Mouse (Mus musculus): ENCODE results near the gene Iars2.

The Iars2 gene

DNA sequence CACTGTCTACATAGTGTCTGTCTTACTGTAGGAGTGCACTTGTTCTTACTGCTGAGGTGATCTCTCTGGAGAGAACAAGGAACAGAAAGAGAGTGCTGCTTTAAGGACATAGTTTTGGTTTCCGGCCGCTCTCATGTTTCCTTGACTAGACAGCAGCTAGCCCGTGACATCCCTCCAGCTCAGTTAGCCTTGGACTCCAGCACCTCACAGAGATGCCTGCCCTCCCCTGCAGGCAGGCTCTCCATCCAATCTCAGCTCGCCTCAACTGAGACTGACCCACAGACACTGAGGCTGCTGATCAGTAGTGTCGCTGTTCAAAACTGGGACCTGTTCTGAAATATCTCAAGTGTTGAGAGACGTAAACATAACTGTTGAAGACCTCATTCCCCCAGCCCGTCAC, 53.2 kb downstream of the Iars2 start:
- DNase-seq, result no peak

DNA sequence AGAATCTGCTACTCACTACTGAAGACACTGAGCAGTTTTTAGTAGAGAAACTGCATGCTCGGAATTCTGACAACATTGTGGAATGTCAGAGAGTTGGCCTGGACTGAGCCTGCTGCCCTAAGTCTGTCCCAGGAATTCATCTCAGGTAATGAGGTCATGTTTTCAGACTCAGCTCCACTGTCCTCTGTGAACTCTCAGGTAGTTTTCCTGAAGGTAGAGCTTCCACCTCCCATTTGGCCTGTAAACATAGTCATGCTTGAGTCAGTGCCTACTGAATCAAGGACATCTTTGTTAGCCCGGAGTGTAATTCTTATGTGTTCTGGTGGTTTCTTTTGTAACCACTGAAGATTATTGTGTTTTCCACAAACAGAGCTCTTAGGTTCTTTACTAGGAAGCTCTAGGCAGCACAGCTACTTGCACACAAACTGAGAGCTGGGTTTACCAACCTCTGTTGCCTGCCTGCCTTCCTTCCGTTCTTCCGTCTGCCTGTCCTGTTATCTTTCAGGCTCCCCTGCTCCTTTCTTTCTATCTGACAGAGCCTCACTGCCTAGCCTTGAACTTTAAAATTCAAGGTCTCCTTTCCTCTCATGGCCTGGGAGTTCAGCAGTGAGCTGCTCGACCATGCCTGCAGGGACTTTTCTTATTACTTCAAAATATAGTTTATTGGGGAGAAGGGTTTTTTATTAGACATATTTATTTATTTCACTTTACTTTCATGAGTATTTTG, 54.2 kb downstream of the Iars2 start:
- no peak for DNase-seq

DNA sequence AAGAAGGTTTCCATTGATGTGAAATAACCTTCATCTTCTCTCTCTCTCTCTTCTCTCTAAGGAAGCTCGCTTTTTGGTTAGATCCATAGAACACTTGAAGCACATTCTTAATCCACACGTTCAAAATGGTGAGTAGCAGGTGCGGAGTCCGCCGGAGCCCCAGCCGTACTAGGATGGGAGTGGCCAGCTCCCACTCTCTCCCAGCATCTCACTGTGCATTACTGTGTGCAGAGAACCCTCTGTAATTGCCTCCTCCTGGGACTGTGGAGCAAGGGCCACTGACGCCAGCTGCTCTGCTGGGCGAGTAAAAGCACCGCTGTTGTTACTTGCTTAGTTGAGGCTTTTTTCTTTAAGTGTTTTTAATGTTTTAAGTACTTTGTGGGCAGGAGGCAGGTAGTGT, 57.8 kb downstream of the Iars2 start:
- DNase-seq, result no peak

DNA sequence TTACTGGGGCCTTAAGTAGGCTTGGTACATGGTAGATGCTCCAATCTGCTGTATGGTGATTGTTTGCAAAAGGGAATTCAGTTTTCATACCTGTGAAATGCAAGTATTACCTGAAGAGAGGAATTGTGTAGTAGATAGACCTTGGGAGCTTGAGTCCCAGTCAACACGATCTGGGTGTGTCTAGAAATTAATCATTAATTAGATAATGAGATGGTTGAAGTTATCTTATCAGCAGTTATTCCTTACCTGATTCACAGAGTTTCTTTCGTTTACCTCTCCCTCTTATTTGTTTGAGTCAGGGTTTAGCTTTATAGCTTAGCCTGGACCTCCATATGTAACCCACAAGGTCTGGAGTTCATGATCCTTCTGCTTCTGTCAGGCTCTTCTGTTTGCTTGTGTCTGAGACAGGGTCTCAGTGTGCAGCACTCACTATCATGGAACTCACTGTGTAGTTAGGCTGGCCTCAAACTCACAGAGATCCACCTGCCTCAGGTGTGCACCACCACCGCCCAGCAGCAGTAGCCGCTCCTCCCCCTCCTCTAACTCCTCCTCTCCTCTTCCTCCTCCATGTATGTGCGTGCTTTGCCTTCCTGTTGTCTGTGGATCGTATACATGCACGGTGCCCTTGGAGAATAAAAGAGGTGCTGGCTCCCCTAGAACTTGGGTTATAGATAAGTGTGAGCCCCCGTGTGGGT, 58.6 kb downstream of the Iars2 start:
- DNase-seq, result no peak

DNA sequence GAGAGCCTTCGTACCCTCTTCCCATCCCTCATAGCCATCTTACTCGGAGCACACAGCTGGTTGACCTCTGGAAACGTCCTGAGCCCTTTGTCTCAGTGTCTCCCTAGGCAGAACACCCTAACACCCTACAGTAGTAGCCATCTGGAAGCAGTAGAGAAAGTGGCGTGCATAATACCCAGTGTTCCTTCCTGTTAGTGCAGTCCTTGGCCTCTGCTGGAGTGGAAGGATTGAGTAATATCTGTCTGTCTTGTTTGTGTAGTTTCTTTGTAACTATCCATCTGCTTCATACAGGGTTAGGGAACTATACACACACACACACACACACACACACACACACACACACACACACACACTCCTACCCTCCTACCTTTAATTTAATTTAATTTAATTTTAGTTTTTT, 60.5 kb downstream of the Iars2 start:
- no peak for DNase-seq

DNA sequence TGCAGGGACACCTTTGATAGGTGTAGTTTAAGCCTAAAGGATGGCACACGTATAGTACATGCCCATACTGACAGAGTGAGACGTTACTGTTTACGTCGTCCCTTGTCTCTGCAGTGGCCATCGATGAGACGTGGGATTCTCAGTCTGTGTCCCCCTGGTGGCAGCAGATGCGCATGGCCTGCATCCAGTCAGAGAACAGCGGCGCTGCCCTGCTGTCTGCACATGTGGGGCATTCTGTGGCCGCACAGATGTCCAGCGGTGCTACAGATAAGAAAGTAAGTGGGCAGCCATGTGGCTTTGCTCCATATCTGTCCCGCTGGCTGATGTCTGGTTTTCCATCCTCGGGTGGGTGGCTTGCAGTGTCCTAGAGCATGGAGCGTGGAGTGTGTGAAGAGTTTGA, 66.6 kb downstream of the Iars2 start:
- DNase-seq, result peak; percentile 45

DNA sequence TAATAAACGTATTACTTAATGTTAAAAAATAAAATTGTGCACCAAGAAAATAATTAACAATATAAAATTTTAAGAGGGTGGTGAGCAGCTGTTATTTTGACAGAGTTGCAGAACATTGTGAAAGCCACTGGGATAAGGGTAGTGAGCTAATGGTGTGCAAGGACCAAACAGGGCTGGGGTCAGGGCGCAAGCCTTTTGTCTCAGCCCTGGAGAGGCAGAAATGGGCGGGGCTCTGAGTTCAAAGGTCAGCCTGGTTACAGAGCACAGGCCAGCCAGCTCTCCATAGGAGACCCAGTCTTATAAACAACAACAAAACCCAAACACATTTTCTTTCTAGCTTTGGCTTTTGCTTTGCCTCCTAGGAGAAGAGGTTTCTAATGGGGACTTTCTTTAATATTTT, 72.4 kb downstream of the Iars2 start:
- peak; percentile 62 for DNase-seq

DNA sequence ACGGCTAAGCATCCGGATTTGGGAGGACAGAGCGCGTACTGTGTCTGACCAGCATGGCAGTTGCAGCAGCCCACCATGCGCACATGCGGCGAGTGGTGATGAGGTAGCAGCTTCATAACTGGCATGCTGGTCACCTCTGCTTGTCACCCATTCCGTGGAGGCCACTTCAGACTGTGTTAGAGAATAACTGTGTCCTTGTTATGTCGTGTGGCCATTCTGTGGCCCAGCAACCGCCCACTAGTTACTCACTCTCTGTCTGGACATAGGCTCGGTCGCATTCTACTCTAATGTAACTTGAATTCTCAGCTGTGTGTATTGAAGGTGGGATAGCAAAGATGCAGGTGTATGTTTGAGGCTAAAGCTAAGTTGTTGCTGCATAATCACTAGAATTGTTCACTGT, 73.9 kb downstream of the Iars2 start:
- no peak for DNase-seq

DNA sequence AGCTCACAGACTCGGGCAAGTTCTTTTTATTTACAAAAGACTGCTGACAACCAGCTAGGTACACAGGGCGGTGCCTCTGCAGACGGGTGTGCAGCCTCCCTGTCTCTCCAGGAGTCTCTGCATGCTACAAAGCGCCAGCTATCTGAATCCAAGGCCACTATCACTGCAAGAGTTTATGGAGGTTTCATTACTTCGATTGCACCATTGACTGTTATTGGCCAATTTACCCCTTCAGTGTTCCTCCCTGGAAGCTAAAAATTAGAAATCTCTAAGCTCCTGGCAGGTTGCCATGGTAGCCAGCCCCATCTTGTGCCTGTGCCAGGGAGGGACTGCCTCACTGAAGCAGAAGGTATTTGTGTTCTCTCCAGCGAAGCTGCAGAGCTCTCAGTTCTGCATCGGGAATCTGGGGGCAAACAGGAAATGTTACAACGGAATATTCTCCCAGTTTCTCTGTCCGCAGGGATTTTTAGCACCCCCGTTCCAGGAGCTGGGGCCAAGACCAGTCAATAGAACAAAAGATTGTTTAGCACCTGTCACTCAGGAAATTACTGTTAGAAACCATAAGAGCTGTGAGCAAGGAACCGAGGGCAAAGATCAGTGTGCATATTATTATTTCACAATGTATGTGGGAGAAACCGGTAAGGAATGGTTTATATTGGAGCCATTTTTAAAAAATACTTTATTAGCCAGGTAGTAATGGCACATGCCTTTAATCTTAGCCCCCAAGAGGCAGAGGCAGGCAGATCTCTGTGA, 75.9 kb downstream of the Iars2 start:
- DNase-seq, result no peak

DNA sequence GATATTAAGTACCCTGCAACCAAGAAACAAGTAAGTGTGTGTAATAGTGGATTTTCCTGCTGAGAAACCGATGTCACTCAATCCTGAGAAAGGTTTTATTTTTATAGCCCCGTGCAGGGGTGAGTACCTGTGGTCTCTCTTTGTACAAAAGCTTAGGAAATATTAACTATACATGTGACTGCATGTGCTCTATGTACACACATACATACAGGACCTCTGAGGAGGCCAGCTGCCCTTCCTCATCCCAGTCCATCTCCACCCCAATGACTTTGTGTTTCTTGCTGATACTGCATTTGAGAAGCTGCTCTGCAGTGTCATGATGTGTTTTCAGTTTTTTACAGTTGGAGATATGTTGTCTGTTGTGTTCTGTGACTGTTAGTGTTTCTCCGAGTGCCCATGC, 76.8 kb downstream of the Iars2 start:
- DNase-seq, result no peak

DNA sequence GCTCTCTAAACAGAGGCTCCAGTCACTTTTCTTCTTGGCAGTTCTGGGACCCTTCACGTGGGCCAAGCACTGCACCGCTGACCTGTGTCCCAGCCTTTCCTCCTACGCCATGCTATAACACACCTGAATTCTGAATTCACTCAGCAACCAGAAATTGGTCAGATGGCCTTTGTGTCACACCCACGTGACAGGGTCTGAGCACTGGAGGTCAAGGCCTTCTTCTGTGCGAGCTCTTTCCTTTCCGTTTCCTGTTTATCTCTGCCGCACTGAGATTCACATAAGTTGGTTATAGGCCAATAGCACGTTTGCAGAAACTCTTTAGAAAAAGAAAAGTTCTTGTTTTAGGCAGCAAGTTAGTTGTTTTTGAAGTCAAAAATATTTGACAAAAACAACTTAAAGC, 80.5 kb downstream of the Iars2 start:
- no peak for DNase-seq

DNA sequence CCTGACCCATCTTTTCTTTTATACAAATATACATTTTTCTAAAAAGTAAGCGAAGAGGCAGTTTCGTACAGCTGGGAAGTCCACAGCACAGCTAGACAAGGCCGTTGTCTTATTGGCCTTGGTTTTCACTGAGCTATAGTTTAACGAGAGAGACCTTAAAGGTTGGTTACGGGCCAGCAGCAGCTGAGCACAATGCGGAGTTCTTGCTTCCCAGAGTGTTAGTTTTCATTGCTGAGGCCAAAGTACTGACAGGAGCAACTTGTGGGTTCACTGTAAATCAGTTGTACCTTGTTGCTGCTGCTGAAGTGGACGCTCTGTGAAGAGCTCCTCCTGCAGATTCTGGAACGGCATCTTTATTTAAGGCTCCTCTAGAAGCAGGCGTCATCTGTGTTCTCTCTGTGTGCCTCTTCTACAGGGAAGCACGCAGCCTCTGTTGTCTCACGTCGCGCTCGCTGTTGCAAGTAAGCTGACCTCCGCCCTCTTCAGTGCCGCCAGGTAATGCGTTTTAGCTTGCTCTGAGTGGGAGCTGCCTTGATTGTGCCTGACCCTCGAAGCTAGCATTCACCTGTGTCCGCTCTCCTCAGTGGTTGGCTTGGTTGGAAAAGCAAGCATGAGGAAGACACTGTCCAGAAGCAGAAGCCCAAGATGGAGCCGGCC, 81.6 kb downstream of the Iars2 start:
- DNase-seq, result no peak

DNA sequence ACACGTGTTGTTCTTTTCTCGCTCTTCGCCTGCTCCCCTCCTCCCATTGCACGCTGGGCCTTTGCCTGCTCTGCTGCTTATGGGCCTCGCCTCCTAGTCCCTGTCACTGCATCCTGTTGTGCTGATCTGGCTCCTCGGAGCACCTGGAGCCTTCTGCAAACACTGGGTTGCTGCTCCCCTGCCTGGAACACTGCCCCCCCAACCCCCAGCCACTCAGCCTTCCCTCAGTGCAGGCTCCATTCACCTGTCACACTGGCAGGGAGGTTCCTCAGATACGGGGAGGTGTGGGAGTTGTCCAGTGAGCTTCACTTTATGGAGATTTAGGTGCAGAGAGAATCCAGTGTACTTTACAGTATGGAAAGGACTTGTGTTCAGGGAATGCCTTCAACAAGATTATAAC, 83.7 kb downstream of the Iars2 start:
- DNase-seq, result no peak

DNA sequence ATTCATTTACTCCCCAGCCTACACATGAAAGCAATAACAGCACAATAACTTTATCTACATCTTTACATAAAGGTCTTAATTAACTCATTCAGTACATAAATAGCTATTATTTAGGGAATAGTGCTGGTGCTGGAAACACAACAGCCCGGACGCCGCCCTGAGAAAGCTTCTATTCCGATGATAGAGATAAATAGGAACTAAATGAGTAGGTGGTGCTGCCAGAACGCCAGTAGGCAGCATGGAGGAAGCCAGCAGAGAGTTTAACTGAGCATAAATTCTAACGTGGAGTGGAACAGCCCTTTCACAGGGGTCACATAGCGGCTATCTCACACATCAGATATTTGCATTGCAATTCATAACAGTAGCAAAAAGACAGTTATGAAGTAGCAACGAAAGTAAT, 86.2 kb downstream of the Iars2 start:
- no peak for DNase-seq

DNA sequence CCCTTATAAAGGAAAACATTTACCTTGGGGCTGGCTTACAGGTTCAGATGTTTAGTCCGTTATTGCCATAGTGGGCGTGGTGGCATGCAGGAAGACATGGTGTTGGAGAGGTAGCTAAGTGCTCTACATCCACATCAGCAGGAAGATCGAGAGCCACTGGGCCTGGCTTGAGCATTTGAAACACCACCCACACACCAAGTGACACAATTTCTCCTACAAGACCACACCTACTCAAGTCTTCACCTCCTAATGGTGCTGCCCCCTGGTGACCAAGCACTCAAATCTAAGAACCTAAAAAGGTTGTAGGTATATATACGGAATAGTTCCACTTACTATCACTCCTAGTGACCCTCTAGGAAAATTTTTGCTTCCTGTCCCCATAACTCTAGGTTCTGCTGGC, 92.7 kb downstream of the Iars2 start:
- DNase-seq, result no peak

DNA sequence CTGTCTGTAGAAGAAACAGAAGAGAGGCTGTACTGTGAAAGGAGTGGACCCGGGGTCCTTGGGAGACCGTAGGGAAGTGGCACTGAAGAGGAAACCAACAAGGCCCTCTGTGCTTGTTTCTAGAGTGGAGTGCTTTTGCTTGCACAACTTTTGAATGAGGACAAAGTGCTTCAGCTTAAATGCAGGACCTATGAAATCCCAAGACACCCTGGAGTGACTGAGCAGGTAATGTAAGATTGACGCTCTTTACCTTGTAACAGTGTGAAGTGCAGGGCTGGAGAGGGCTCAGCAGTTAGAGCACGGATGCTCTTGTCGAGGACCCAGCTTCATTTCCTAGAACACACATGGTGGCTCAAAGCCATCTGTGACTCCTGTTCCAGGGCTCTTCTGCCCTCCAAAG, 93.4 kb downstream of the Iars2 start:
- DNase-seq, result no peak

All from kidney, postnatal 10 days (tissue).